Mouse (Mus musculus): ENCODE results near the gene Atp5f1. TPM values are rescaled to one million over a fixed set of nuclear protein-coding genes. Genes with fewer than 3 reads are reported as not detected.

Atp5f1 gene
- polyA plus RNA-seq, 1 experiment from 2014 or later = 564 TPM

DNA sequence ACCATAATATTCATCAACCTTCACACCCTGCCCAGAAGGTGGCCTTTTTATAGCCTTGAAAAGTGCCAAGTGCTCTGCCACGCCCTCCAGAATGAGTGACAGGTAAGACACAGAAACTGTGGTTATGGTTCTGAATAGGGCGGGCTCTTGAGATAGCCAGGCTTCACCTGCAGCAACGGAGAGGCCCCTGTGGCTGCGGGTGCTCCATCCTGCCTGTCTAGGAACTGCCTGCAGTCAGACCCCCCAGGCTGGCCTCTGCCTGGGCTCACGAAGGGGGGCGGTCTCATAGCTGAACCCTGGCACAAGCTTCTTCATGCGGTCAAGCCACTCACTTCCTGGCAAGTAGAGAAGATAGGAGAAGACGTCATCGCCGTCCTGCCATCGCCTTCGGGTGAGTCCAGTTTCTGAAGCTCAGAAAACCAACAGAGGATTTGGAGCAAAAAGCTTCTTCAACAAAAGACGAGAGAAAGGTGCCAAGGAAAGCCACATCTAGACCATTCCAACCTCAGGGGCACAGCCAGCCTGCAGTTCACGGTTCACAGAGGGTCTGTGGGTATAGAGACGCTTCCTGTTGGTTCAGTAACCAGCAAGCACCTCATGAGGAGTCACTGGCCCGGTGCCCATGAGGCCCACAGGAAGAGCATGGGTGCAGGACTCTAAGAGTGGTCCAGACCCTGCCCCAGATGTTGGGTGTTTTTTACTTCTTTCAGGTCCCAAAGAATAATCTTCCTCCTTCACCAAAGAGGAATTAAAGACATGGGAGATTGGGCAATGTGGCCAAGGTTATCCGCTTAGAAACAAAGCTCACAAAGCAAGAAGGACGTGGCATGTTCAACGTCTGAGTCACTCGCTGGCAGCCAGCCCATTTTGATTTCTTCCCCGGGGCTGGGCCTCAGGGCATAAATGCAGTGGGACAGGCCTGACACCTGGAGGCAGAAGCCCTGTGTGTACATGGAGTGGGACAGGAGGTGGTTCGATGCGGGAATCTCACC, 65.0 kb downstream of the Atp5f1 start:
- ATAC-seq = no peak
- Histone ChIP-seq H3K9ac (no peak overlapping the region), H3K27ac (no peak overlapping the region), H3K4me2 (no peak overlapping the region), H3K9me3 (replicated peaks) (no peaks in the 10 kb centered on the region), H3K27me3 (no peaks in the 10 kb centered on the region), H3K4me3 (no peak overlapping the region), H3K36me3 (ENCODE audit: poor library complexity, severe bottlenecking) (no peaks in the 10 kb centered on the region), H3K4me1 (peaks cover 10% of the 10 kb centered on the region)
- WGBS = 78% methylated on average over 23 of the region's 23 CpGs

DNA sequence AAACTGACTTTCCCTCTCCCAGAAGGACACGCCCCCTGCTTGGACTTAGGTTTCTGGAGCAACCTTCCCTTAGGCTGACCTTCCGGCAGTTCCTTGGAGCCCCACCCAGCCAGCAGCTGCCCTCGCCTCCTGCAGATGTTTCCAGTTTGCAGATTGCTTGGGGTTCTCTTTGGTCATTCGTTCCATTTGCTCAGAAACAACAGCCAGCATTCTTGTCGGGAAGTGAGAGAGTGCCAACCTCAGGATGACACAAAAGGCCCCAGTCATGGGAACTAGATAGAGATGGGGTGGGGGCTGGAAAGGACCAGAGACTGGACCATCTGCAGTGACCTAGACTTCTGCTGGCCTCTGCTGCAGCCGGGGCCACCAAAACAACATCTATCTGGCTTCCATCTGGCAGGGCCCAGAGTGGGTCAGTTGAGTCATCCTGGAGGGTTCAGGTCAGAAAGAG, 65.9 kb downstream of the Atp5f1 start:
- Histone ChIP-seq H3K9me3 (replicated peaks) (no peaks in the 10 kb centered on the region), H3K9ac (no peak overlapping the region), H3K27ac (no peak overlapping the region), H3K36me3 (ENCODE audit: poor library complexity, severe bottlenecking) (no peaks in the 10 kb centered on the region), H3K4me2 (no peak overlapping the region), H3K4me1 (peaks cover 10% of the 10 kb centered on the region), H3K27me3 (no peaks in the 10 kb centered on the region), H3K4me3 (no peak overlapping the region)
- 81% methylated on average over 6 of the region's 6 CpGs for WGBS
- ATAC-seq = no peak

Other genes starting within 250 kb of the Atp5f1 start
- 73.2 and 84.7 TPM in 2 replicates for gene Rap1a, start 158.8 kb downstream of the Atp5f1 start, polyA plus RNA-seq (2015; fragmentation: Nextera tagmentation; extraction: Ambion mirVana)
- gene Adora3, start 89.2 kb downstream of the Atp5f1 start, polyA plus RNA-seq (2015; fragmentation: Nextera tagmentation; extraction: Ambion mirVana) = 0.12 and 0.14 TPM in 2 replicates
- gene Tmigd3, start 89.2 kb downstream of the Atp5f1 start, polyA plus RNA-seq (2015; fragmentation: Nextera tagmentation; extraction: Ambion mirVana) = not detected in 2 replicates
- gene I830077J02Rik, start 27.4 kb downstream of the Atp5f1 start, polyA plus RNA-seq (2015; fragmentation: Nextera tagmentation; extraction: Ambion mirVana) = 0.21 and 0.28 TPM in 2 replicates
- 113 and 122 TPM in 2 replicates for gene Wdr77, start 730 bp downstream of the Atp5f1 start, polyA plus RNA-seq (2015; fragmentation: Nextera tagmentation; extraction: Ambion mirVana)
- gene Ovgp1, start 13.6 kb upstream of the Atp5f1 start, polyA plus RNA-seq (2015; fragmentation: Nextera tagmentation; extraction: Ambion mirVana) = 3.0 and 3.6 TPM in 2 replicates
- gene Pifo, start 54.5 kb upstream of the Atp5f1 start, polyA plus RNA-seq (2015; fragmentation: Nextera tagmentation; extraction: Ambion mirVana) = 4.0 and 5.3 TPM in 2 replicates
- not detected in 2 replicates for gene Chil5, start 72.7 kb upstream of the Atp5f1 start, polyA plus RNA-seq (2015; fragmentation: Nextera tagmentation; extraction: Ambion mirVana)
- 0.28 and 0.68 TPM in 2 replicates for gene Chia1, start 153.1 kb upstream of the Atp5f1 start, polyA plus RNA-seq (2015; fragmentation: Nextera tagmentation; extraction: Ambion mirVana)
- gene Chil3, start 207.5 kb upstream of the Atp5f1 start, polyA plus RNA-seq (2015; fragmentation: Nextera tagmentation; extraction: Ambion mirVana) = not detected in 2 replicates

All from forebrain, embryonic 13.5 days (tissue).